Mouse (Mus musculus): ENCODE data around the gene Adgrd1.

GRCm38 (mm10) chr5:129228171-129228570 is 131.6 kb downstream of the Adgrd1 start:
- TF ChIP-seq EP300 (IDR thresholded peaks at IDR 0.05) (no peak), CTCF (IDR thresholded peaks at IDR 0.05) (no peak)

Data from lung, postnatal 0 days (tissue).